Mouse (Mus musculus): ENCODE measurements around the gene Ephx1.
"Not testable (repeated sequence)": the region's sequence is repeated elsewhere in the genome, so short reads cannot be mapped to it uniquely, and the experiment has no call there.

Gene Ephx1

DNA sequence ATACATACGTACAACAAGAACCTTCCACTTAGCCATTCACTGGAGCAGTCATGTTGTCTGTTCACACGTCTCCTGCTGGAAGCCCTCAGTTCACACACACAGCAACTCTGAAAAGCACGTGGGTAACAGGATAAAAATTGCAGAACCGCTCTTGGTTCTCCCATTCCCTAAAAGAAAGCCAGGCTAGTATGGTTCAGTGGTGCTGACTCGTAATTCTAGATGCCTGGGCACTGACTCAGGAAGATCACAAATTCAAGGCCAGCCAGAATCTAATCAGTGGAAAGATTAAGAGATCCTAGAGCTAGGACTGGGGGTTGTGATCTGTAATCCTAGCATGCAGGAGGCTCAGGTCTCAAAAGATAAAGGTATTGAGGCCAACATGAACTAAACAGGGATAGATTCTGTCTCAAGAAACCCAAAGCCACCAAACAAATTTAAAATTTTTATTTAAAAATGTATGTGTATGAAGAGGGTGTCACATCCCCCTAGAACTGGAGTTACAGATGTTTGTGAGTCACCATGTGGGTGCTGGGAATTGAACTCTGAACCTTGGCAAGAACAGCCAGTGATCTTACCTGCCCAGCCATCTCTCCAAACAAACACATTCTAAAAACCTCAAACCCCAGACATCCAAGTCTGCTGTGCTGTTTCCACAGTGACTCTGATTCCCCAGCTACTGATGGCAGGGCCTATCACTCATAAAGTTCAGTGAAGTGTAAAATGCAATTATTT, at the start of gene Ephx1:
Gene Ephx1 (minus strand): TSS at position 149 of the 732 bp plus-strand sequence.
- no peak for DNase-seq (ENCODE audit: low read depth)

DNA sequence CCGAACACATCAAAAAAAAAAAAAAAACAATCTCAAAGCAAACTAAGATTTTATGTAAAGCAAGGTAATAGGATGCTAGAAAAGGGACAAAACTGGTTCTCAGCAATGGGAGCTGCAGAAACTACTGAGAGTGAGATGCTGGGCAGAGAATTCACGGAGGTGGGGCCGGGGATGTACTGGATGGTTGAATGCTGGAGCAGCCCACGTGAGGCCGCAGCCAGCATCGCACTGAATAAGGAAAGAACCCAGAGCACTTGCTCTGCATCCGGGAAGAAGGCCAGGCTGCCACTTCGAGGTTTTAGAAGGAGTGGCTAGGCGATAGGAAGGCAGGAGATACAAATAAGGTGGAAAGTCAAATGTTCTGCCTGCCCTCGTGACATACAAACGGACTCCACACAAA, 49.0 kb upstream of the Ephx1 start:
- no peak for DNase-seq (ENCODE audit: low read depth)

DNA sequence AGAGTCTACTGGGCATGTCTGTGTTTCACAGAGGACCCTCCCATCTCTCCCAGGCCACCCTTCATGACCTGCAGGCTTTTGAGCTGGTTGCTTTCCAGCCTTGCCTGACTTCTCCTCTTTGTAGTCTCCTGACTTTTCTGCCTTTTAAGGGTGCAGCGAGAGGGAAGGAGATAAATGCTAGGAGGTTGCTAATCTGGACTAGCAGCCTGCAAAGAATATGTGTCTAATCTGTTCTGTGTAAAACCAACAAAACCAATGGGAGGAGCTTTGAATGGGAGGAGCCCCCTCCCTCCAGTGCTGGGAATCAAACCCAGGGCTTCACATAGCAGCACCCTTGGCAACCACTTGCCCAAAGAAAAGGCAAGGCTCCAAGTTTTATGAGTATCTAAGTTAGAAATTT, 47.6 kb upstream of the Ephx1 start:
- DNase-seq (ENCODE audit: low read depth) = no peak

DNA sequence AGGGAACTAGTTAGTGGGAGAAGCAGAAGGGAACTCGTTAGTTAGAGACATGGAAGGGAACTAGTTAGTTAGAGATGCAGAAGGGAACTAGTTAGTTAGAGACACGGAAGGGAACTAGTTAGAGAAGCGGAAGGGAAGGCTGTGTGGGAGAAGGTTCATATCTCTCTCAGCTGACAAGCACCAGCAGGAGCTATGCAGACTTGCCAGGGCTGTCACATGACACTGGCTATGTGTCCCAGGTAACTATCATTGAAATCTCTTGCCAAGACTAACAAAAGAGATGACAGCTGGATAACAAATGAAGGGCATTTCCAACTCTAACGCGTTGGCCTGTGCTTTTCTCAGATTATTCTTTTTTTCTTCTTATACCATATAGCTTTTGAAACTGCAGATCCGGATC, 43.9 kb upstream of the Ephx1 start:
- DNase-seq (ENCODE audit: low read depth) = no peak

DNA sequence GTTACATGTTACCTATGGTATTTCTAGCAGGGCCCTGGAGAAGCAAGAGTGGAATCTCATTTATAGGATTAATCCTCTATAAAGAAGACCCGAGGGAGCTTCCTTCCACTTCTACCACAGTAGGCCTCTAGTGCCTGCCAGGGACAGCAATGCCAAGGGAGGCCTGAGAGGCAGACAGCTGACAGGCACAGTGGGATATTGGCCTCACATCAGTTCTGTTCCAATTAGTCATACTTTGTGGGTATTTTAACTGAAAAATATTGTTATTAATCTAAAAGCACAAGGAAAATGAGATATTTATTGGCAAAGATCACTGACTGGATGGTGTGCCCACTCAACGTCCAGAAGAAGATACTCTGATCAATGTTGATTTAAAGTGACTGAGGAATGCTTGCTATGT, 43.3 kb upstream of the Ephx1 start:
- no peak for DNase-seq (ENCODE audit: low read depth)

DNA sequence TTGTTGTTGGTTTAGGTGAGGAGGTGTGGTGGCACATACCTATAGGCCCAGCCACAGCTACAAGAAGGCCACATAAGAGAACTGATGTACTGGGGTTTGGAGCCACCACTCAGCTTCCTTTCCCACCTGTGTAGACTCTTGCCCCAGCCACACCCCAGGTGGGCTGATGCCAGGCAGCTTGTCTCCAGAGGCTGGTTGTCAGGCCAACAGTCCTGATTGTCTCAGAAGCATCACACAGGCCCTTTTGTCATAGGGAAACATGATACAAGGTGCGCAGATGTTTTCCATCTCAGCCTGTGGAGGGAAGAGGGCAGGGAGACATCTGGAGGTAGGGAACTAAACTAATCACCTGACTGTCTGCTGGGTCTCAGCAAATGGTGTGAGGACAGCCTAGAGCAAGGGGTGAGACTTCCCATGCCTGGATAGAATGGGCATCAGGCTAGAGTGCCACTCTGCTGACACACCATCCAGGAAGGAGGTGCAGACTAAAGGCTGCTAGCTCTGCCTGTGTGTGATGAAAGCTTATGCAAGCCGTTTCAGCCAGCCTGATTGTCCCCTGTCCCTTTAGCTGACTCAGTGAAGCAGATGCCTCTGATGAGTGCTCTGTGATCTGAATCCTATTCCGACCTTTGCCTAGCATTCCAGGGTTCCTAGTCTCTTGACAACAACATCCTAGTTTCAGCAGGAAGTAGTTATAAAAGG, 41.2 kb upstream of the Ephx1 start:
- DNase-seq (ENCODE audit: low read depth) = no peak

DNA sequence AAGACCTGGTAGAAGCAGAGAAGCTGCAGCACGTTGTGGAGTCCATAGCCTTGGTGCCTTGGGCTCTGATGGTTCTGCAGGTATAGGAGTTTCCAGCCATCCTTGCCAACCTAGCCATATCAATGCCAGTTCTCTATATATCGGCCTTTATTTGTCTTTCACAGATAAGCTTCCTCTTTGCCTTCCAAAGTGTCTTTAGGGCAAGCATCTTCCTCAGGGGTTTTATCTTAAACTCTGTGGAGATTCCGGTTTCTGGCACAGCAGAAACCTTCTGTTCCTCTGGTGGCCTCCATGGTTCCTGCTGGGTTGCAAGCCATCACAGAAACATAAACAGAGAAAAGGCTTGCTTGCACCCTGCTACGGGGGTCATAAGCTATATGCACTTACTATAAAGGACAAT, 32.2 kb upstream of the Ephx1 start:
- no peak for DNase-seq (ENCODE audit: low read depth)

DNA sequence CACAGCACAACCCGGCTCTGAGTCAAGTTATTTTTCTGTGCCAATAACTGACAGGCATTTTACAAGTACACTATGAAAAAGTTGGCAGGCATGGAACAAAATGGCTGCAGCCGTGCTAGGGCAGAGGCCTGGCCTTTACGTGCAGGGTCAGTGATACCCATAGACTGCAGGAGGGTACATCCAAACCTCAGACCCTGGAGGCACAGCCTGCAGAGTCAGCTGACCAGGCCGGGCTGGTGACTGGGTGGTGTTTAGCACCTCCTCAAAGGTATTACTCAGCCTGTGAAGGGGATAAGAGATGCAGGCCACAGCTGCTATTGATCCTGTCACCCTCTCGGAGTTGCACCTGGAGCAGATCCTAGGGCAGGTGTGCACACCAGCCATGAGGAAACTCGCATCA, 30.2 kb upstream of the Ephx1 start, which contains the start of gene 9130409I23Rik:
Gene 9130409I23Rik (plus strand): TSS at position 301 of the 400 bp plus-strand sequence.
- DNase-seq (ENCODE audit: low read depth) = no peak

DNA sequence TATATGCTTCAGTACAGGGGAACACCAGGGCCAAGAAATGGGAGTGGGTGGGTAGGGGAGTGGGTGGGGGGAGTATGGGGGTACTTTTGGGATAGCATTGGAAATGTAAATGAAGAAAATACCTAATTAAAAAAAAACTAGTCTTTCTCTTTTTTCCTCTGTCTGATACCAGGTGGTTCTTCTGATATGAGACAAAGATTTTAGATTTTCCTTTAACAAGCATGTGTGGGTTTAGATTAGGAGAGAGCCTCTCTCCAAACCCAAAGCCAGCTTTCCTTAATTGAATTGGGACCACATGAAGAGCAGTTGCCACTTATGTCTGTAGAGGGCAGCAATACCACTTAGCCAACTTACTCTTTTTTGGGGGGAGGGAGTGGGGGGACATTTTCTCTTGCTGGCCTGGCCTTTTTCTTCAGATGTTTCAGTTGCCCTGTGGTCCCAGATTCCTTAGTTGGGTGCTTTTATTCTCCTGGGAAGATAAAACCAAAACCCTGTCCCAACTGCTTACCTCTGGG, 28.7 kb upstream of the Ephx1 start:
- DNase-seq (ENCODE audit: low read depth) = no peak

DNA sequence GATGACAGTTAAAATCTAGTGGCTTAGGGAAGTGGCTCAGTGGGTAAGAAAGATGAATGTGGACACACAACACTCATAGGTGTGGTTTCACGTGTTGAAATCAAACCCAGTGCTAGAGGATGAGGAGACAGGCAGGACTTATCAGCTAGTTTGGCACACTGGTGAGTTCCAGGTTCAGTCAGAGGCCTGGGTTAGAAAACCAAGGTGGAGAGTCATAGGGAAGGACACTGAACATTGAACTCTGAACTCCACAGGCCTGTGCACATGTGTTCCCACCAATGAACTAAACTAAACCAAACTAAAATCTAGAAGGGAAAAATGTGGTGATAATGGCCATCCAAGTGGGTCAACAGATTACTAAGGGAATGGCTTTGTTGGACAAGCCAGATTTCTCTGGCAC, 26.8 kb upstream of the Ephx1 start:
- no peak for DNase-seq (ENCODE audit: low read depth)

DNA sequence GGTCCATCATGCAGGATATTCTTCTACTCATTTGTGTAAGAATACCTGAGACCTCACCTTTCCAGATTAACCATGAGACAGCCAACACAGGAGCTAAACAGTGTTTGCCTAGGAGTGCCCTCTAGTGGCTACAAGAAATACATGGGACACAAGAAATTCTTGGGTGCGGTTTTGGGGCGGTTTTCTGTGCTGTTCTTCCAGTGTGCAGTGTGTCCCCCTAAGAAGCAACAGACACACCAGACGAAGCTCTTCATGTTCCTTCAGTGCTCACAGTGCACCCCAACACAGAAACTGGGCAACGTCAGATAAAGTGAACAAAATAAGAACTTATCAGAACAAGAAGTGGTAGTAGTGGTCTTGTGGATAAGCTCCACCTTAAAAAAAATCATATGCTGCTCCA, 18.9 kb upstream of the Ephx1 start:
- DNase-seq (ENCODE audit: low read depth) = no peak

DNA sequence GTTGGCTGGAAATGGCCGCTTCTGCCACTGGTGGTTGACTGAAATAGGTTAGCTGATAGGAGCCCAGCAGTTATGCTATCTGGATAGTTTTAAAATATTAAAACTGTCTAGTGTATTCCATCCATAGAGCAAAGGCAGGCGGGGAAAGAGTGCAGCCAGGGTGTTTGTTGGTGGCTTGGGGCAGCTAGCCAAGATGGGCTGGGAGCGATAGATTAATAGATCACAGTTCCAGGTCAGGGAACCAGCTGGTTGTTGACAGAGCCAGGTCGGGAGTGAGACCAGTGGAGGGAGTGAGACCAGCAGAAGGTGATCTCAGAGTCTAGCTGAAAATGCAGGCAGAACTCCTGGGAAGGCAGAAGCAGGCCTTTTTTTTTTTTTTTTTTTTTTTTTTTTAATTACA, 16.9 kb upstream of the Ephx1 start:
- DNase-seq (ENCODE audit: low read depth) = no peak

DNA sequence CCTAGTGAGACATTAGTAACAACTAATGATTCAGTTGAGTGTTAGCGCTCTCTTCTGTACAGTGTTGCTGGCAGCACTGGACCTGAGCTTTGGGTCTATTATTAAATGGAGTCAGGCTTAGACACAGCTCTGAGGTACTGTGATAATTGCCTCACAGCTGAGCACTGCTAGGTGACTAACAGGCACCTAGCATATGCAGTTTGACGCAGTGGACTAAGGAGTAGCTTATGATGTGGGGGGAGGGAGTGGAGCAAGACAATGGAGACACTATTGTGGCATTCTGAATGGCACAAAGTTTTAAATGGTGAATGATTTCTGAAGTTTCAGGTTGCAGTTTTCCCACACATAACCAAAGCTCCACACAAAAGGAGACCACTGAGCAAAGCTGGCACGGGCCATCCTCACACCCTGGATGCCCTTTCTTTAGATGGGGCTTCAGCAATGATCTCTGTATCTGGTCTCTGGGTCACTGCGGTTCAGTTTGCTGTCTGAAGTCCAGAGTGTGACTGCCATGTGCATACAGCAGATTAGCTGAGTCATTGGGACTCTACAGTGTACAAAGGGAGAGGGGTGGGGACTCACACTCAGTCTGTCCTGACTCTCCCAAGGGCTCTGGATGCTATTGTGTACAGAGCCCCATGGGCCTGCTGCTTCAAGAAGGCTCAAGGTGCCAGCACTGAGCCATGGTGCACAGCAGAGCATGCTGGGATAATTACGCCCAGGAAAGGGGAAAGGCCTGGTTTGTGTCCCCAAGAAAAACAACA, 14.5 kb upstream of the Ephx1 start:
- DNase-seq (ENCODE audit: low read depth) = not testable (repeated sequence)

DNA sequence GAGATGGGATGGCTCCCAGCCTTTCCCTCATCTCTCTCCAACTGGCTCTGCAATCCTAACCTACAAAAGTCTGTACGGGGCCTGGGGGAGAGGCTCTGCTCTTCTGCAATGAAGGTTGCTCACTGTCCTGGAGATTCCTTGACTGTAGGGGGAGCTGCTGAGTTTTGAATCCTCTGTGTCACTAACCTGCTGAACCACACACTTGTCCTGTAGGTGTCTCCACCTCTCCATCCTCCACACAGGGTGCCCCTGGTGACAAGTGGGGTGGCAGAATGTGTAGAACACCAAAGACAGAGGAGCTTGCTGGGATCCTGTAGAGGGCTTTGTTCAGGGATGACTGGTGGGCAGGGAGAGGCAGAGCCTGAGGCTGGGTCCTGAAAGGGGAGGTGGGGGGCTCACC, 1.6 kb upstream of the Ephx1 start:
- DNase-seq (ENCODE audit: low read depth) = no peak

DNA sequence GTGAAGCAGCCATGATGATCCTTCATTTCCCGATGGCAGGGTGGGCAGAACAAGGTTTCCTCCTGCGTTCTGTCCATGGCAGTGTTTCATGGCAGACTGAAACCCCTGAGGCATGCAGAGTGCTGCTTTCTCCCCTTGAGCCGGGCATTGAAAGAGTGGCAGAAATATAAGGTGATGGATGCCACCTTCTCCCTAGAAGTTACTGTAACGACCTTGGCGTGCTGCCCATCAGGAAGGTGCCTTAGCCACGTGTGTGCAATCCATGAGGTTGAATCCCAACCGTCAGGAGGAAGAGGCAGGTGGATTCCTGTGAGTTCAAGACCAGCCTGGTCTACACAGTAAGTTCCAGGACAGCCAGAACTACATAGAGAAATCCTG, 773 bp upstream of the Ephx1 start:
- no peak for DNase-seq (ENCODE audit: low read depth)

DNA sequence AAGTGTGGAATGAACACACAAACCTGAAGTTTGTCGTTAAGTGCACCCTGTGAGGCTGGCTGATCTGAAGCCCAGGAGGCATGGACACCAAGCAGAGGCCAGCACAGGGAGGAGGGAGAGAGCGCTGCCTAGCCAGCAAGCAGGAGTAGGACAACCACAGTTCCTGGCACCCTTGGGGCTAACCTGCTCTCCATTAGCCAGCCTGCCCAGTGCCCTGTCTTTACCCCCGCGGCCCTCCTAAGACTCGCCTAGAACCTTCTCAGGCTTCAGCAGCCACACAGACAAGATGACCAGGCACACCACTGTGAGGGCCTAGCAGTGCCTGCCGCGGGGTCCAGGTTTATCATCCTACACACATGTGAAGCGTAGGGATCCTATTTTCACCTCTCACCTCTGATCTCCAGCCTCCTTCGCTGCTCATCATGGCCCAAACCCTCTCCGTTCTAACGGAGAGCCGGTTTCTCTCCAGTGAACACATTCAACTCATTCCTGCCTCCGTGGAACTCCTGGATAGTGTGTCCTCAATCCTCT, 2.7 kb downstream of the Ephx1 start:
- DNase-seq (ENCODE audit: low read depth) = no peak

DNA sequence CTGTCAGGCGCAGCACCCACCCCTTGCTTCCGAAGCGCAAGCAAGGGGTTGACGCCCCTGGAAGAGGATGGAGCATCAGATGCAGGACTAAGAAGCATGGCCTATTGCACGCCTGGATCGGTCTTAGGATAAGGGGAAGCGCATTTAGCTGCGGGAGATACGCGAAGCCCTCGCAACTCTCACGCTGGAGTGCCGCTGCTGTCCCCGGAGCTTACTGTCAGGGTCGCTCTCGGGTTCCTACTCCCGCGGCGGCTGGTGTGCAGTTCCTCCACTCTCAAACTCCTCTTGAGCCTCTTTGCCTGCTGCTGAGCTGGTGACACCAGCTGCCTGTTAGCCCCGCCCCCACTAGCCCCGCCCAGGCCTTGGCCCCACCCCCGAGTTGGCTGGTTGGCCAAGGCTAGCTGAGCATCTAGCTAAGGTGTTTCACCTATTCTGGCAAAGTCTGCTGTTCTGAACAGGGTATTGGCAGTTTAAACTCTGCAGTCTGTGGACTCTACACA, 3.4 kb downstream of the Ephx1 start:
- peak; percentile 56 for DNase-seq (ENCODE audit: low read depth)

DNA sequence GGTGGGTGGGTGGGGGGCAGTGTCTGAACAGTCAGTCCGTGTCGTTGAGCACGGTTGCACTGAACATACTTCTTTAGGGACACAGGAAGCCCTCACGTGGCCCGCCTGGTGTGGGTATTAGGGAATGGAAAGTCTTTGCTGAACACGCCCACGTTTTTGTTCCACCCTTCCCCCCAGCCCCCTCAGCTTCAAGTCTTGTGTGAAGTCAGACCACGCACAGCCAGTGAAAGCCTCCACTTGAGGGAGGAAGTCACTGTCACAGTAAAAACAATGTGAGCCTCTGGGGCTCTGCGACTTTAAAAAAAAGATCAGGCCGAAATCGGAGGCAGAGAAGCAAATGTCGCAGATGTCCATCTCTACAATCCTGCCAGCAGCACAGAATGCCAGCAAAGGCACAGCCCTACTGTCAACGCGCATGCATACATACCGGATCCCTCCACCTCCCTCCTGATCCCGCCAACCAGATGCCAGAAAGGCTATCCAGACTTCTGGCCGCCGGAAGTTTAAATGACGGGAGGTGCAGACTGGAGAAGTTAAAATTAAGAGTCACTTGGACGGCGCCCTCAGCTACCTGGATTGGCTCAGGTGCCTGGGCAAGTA, 4.1 kb downstream of the Ephx1 start:
- DNase-seq (ENCODE audit: low read depth) = peak; percentile 81

DNA sequence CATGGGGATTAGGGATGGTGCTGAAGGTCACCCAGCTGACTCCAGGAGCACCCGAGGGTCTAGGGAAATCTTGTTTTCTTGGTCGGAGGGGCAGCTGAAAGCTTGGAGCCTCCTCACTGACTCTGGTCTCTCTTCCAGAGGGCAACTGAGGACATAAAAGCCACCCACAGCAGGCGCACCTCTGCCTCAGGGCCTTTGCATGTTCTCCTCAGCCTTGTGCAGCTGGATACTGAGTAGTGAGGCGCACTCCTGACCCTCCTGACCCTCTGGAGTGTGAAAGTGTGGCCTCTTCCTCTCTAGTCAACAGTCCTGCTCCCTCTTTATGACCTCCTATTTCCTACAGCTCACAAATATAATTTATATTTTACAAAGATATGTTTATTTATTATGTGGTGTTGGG, 4.7 kb downstream of the Ephx1 start:
- DNase-seq (ENCODE audit: low read depth) = no peak

DNA sequence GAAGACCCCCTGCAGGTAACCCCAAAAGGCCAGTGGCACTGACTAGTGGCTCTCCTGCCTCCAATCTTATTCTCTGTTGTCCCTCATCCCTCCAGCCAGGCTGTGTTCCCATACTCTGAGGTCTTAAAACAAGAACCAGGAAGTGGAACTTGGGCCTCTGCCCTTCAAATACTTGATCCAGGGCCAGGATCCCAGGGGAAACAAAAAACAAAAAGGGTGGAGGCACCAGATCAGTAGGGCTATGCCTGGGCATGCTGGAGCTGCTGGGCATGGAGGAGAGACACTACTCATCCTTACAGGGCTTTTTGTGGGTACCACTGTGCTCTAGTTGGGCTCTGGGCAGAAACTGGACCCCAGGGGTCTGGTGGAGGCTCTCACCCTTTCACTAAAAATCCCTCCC, 5.1 kb downstream of the Ephx1 start:
- DNase-seq (ENCODE audit: low read depth) = peak; percentile 96

DNA sequence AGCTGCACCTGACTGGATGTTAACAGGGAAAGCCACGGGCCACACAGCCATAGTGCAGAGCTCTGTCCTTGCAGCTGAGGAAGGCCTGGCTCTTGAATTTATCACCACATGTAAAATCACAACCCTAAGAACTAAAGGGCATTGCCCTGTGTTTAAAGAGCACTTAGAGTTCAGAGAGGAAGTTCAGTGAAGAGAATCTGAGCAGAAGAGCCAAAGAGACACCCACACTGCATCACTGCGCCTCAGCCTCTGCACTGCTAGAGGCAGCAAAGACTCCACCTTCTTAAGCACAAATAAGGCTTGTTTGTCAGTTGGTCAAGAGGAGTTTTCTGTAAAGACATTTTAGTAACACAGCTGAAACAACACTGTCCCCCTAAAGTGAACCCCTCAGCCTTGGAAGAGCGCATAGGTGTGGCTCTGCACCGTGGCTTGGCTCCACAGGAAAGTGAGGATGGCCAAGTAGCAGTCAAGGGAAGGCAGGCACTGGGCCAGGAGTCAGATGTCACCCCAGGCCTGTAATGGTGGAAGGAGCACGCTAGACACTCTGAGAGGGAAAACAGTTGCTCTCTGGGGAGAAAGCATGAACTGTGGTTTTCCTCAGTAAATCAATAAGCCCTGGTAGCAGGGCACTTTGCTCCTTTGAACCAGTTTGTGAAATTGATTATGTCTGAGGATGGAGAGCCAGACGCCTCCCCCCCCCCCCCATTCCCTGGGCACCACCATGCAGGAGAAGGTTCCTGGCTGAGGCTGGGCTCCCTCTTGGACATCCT, 5.8 kb downstream of the Ephx1 start:
- peak; percentile 69 for DNase-seq (ENCODE audit: low read depth)
